Mouse (Mus musculus): Measurements from ENCODE around the gene Aff1.
A peak's percentile ranks its signal among the peaks of the same experiment; 100 is the strongest.

Aff1 gene

DNA sequence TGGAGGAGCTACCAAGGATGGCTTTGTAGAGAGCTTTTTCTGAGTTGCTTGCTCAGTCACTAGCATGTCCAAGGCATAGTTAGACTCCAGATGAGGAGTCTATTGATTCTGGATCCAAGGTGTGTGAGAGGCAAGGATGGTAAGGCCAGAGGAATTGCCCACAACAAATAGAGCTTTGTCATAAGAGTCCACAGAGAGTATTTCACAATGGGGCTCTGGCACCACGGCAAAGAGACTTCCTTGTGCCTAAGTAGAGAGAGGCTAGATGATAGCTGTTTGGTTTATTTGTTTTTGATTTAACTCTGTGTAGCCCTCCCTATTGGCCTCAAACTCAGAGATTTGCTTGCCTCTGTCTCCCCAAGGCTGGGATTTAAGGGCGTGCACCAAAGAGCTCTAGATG lies 54.9 kb downstream of the Aff1 start:
- no peak for DNase-seq (ENCODE audit: low read depth in 2 of 2, low spot score in 2 of 2)

DNA sequence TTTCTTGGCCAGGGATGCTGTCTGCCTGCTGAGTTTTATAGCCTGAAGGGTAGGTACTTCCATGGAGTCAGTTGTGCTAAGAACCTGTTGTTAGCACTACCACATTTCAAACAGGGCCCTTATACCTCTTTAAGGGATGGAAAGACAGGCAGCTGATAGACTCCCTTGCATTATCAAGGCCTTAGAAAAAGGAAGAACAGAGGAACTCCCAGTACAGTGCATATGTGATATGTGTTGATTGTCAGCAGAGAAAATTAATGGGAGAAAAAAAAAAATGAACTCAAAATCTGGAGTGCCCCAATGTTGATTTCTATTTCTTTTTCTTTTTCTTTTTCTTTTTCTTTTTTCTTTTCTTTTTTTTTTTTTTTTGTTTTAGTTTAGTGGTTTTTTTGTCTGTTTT lies 56.2 kb downstream of the Aff1 start:
- DNase-seq (ENCODE audit: low read depth in 2 of 2, low spot score in 2 of 2): no peak

DNA sequence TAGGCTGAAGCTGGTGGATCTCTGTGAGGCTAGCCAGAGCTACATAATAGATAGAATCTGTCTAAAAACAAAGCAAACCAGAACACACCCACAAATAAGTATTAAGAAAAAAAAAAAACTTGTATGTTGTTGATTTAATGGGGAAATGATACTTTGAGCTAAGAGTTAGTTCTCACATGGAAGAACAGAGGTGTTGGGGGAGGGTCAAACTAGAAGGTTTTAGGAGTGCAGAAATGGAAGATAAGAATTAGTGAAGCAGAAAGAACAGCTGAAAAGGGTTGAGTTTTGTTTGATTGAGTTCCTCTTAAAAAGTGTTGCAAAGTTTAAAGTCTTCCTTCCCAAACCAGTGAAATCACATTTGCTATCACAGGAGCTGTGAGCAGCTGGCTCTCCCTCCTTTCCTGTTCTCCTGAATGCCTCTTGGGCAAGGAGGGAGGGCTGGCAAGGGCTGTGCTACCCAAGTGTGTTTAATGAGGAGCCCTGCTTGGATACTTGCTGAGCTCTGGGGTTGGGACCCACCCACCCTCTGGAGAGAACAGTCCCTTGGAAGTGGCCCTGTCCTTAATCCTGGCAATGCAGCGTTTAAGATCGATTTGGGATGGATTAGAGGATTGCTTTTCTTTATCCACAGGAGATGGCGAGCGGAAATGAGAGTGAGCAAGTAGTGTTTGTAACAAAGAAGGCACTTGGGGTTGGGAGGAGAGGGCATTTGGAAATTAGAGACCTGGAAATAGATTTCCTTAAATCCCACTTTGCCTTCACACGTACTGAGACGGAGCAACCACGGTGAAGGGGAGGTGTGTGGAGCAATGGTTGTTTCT lies 57.5 kb downstream of the Aff1 start:
- DNase-seq (ENCODE audit: low read depth in 2 of 2, low spot score in 2 of 2): no peak

DNA sequence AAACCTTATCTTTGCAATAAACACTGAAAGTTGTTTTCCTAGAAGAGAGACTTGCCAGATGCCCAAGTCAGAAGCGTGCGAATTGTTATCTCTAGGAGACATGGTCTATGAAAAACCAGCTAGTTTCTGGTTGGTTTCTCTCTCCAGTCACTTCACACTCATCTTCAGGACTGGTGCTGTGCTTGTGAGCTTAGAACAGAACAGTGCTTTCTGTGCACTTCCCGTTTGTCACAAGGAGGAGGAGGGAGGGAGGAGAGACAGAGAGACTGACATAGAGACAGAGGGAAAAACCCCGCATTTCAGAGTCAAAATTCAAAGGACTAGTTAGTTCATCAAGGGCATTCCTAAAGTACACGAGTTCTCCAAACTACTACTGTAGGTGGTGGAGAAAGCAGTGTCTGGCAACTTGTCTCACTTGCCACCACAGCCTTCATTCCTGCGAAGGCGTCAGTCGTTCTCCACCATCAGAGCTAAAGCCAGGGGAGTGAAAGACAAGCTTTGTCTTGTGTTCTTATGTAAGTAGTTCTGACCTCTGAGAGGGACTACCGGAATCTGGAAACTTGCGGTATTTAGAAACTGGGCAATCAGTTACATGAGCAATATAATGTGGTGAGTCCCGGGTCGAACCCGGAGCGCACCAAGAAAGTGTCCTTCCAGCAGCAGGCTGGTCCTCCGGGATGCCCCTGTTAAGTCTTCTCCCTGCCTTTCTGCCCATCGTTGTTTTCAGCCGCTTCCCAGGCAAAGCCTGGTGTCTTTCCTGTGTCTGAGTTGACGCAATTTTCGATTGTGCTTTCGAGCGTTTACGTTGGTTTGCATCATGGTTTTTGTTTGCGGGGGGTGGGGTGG lies 60.7 kb downstream of the Aff1 start:
- peak; percentile 54 to 62 for DNase-seq (ENCODE audit: low read depth in 2 of 2, low spot score in 2 of 2)

DNA sequence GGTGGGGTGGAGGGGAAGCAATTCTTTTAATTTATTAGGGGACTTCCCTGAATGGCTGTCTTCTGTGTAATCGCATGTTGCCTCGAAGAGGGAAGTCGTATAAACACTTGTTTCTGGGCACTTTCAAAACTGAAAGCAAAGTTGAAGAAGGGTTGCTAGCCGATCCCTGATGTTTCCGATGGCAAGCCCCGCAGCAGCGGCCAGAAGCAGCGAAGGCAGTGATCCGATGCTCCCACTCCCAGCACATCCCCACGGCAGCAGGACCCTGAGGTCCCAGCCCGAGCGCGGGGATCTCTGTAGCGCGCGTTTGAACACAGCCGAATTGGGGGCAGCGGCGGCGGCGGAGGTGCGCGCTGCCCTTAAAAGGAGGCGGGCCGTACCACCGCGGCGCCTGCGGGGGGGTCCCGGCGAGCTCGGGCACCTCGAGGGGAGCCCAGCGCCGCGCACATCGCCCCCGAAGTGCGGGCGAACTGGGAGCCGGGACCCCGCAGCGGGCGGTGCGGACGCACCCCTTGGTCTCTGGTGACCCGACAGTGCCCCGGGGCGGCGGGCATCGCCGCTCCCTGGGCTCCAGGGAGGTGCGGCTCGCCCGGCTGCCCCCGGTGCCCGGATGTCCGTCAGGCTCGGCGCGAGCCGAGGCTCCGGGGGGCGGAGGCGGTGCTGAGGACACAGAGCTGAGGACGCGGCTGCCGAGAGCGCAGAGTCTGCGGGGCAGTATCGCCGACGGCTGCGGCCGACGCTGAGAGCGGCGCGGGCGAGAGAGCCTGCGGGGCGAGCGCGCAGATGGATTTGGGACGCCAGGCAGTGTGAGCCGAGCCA lies 61.5 kb downstream of the Aff1 start:
- peak; percentile 83 to 87 for DNase-seq (ENCODE audit: low read depth in 2 of 2, low spot score in 2 of 2)

DNA sequence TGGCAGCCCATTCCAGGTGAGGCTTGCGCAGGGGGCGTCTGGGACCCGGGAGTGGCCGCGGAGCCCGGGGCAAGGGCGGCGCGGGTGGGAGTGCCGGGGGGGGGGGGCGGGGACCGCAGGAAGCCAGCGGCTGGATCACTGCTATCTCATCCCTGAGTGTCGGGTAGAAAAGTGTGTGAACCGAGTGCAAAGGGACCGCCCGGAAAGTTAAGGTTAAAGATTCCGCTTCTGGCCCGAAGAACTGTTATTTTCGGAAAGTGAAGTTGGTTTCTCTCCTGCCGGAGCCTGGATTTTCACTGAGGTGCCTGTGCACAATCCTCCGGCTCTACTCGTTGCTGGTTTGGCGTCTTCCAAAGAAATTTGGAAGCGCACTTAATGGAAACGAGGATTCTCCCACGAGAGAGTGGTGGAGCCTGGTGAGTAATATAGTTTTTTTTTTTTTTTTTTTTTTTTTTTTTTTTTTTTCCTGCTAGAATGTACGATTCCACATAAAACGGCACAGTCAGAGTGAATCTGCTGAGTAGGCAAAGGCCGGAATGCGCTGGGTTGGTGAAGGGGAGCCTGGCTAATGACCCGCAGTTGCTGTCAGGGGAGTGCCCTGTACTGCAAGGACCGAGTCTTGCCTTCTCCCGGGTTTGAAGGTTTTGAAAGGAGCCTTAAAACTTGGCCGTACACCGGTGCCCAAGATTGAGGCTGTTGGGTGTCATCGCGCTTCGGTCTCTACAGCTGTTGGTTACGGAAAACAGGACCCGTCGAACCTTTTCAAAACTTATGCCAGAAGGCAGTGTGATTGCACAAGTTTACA lies 62.4 kb downstream of the Aff1 start:
- DNase-seq (ENCODE audit: low read depth in 2 of 2, low spot score in 2 of 2): peak; percentile 23 to 43

DNA sequence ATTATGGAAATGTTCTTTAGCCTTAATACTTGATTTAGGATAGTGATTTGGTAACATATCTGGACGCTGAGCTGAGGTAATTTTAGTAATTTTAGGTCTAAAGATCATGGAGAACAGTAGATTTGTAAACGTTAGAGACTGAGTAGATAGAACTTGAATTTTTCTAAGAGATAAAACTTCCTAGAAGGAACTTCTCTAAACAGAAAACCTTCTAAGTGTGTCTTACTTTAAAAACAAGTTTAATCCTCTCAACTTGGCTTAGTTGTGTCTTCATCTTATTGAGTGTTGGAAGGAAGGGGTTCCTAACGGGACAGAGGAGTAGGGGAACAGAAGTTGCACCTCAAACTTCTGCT lies 62.9 kb downstream of the Aff1 start:
- no peak for DNase-seq (ENCODE audit: low read depth in 2 of 2, low spot score in 2 of 2)

DNA sequence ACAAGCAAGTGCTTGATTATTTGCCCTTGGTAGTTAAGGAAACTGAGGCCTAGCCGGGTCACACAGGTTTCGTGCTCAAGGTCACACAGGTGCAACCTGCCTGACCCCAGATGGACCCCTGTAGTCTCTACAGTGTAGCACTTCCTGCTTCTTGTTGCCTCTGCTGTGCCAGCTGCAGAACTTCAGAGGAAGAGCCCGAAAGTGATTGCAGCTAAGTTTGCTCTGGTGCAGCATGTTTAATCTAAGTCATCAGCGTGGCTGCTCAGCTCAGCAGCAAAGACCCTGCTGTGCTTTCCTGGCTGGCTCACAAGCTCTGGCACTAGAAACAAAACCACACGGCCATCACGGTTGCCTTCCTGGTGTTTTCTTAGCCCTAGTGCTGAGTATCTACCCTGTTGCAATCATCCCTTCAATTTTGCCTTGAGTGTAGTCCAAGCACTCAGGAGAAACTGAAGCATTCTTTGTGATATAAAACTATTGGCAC lies 64.1 kb downstream of the Aff1 start:
- DNase-seq (ENCODE audit: low read depth in 2 of 2, low spot score in 2 of 2): peak; percentile 12 to 20

DNA sequence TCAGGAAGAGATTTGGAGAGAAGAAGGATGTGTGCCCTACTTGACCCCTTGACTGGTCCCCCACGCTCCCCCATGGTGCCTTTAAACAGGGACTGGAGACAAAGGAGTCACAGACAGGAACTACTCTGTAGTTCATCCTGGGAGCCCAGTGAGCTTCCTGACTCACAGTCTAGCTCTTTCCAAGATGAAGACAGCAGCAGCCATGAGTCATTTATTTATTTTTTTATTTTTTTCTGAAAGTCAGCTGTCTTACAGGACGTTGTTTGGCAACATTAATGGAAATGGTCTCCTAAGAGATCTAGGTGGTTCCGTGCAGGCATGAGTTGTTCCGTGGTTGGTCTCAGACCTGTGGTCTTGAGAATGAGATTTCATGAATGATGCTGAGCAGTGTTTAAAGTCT lies 66.3 kb downstream of the Aff1 start:
- DNase-seq (ENCODE audit: low read depth in 2 of 2, low spot score in 2 of 2): no peak

DNA sequence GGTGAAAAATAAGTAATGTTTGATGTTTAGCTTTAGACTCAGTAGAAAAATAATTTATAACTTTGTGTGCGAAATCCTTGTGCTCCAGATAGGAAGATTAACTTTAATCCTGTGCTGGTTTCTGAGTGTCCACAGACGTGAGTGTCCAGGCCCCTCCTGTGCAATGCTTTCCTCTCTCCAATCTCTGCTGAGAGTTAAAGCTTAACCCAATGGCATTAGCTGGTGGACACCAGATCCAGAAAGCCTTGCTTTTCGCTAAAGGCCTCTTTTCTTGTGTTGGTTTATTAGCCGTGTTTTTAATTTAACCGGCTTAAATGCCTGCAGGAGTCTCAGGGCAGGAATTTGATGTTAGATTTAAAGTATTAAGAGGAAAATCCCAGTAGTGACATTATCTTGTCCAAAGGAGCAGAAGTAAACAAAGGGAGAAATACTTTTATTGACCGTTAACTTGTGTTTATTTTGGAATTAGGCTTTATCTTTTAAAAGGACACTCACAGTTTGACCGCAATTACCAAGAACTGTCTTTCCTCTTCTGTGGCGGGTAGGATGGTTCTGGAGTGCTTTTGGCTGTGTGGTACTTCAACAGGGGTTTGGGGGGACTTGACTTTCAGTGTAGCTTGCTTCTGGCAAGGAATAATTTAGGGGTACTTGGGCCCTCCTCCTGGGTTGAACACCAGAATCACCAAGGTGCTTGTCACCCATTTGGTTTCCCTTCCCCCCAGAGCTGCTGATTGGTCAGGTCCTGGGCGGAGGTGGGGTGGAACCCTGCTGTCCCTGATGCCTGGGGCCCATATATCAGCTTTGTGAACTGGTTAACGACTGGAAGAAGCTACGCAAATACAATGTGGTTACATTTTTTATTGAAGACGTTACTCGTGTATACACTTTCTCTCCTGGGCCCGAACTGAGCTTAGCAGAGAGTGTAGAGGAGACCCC lies 67.6 kb downstream of the Aff1 start:
- no peak for DNase-seq (ENCODE audit: low read depth in 2 of 2, low spot score in 2 of 2)

DNA sequence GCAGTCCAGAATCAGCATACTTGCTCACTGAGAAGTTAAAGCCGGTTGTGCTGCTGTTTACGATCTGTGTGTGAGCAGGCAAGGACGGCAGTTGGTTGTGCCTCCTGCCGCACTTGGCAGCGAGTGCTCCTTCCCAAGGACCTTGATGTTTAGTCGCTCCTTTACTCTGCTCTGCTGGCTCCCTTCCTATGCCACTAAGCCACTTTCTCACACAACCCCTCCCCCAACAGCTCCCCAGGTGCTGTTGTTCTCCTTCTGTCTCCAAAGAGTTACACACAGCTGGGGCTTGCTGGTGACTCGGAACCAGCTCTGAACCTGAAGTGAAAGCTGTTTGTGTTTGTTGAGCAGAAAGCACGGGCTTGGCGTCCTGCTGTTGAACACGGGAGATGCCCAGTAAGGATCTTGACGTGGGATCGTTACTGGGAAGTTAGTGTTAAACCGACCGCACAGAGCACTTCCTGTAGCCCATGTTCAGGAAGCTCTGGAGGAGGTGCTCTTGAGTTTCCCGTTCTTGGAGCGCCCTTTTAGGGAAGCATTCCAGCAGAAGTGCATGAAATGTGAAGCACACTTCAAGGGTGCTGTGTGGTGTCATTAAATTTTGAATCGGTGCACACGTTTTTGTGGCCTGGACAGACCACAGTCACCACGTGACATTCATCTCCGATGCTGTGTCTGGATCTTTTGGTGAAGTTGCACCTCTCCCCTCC lies 68.4 kb downstream of the Aff1 start:
- peak; percentile 55 to 71 for DNase-seq (ENCODE audit: low read depth in 2 of 2, low spot score in 2 of 2)

DNA sequence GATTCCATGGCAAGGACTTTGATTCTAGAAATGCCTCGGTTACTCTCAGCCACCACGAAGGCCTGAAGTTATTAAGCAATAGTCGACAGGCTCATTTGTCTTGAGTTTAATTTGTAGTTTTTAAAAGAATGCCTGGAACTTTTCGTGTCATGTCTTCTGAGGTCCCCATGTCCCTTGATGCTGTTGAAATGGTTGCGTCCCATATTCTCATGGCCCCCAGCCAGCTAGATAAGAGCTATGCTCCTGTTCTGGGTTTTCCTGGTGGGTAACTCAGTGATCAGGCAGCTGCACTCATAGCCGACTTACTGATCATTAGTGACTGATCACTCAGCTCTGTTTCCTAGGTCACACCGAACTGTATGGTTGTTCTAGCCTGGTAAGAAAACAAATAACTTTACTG lies 69.6 kb downstream of the Aff1 start:
- DNase-seq (ENCODE audit: low read depth in 2 of 2, low spot score in 2 of 2): no peak

DNA sequence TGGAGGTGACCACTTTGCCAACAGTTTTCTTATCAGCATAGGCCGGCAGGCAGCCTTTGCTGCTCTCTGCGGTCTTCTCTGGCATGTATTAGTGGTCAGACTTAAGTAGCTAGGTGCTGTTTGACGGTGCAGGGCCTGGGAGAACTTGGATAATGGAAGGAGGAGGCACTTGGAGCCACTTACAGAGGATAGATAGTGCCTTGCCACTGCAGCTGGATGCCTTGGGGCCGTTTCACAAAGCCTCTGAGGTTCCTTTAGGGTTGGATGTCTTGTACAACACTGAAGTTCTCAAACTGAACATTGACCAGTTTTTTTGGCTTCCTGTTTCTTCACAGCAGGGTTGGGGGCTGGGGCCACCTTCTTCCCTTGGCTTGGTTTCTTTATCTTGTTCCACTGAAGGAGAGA lies 70.7 kb downstream of the Aff1 start:
- no peak for DNase-seq (ENCODE audit: low read depth in 2 of 2, low spot score in 2 of 2)

DNA sequence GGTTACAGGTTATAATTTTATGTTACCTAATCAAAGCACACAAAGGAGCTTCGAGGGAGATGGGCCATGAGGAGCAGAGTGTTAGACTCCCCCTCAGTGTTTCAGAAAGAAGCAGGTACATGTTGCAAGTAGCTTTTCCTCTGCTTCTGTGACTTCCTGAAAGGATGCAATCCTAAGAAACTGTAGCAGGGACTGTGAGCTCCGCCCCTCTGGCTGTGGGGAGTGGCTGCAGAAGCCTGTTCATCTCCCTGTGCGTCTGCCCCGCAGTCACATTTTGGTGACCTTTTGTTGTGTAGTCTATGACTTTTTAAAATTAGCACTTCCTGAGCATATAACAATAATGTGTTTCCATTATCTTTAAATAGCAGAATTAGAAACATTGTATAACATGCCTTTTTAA lies 73.2 kb downstream of the Aff1 start:
- no peak for DNase-seq (ENCODE audit: low read depth in 2 of 2, low spot score in 2 of 2)

DNA sequence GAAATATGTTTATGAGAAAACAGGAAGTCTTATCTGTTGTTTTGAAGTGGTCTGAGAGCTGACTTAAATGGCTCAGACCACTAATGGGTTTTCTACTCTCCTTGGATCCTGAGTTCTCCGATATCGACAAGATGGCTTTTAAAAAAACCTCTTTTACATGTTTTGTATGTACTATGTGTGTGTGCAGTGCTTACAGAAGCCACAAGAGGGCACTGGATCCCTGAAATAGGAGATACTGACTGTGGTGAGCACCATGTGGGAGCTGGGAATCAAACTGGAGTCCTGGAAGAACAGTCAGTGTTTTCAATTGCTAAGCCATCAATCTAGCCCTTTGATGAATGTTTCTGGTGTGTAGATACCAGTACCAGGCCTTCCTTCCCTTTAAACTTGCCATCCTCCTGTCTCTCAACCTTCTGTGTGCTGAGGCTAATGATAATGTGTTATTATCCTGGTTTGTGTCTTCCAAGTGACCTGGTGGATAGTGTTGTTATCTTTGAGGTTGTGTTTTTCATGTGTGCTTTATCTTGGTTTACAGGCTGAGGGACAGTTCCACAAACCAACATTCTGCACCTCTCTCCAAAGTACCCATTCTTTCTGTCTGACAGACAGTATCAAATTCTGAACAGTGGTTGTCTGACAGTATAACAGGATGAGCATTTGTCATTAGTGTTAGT lies 73.7 kb downstream of the Aff1 start:
- no peak for DNase-seq (ENCODE audit: low read depth in 2 of 2, low spot score in 2 of 2)

DNA sequence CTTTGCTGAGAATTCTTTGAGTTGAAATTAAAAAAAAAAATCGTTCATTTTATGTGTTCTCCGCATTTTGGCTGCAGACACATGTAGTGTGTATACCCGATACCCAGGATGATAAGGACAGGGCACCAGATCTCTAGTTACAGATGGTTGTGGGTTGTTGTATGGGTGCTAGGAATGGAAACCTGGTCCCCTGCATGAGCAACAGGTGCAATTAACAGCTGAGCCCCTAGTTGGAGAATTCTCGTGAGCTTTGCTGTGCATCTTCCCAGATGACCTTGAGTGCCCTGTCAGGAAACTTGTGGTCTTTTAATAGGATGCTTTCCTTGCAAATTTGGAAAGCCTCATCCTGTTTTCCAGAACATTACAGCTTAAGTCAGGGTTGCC lies 74.2 kb downstream of the Aff1 start:
- no peak for DNase-seq (ENCODE audit: low read depth in 2 of 2, low spot score in 2 of 2)

DNA sequence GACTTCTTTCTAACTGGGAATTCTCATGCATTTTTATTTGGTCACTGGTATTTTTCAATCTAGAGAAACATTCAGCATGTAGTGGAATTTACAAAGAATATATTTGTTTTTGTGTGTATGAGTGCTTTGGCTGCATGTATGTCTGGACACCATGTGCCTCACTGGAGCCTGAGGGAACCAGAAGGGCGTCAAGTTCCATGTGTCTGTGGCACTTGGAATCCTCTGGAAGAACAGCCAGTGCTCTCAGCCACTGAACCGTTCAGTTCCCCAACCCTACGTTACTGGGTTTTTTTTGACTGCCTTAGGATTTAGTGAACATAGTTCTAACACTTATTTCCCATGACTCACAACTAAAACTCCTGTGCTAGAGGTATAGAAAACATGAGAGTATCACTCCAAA lies 76.8 kb downstream of the Aff1 start:
- no peak for DNase-seq (ENCODE audit: low read depth in 2 of 2, low spot score in 2 of 2)

DNA sequence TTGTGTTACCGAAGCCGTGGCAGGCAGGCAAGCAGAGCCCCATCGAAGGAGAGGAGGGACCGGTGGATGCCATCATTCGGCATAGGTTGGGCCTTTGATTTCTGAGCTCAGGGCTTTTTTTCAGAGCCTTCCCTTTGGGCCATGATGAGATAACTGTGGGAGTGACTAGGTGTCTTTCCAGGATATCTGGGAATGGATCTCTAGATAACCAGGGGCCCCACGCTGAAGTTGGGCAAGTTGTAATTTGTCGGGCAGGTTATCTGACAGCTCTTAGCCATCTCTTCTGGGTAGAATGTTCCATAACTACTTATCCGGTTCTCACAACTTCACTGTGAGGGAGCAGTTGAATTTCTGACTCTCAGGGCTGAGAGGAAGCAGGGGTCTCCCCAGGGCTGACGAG lies 77.5 kb downstream of the Aff1 start:
- no peak for DNase-seq (ENCODE audit: low read depth in 2 of 2, low spot score in 2 of 2)
